Mouse (Mus musculus) kidney, postnatal 4 days (tissue): ENCODE measurements around the gene Ppp1cc.

ENCODE experiments used
- DNase-seq, 2 experiments: peaks; one replicate each; pipeline ENCODE4 v3.0.0; 2021; ENCODE audit warnings: mixed read lengths in 2 of 2

Gene Ppp1cc

GRCm38 (mm10) chr5:122157827-122158381, at the start of gene Ppp1cc:
Gene Ppp1cc, plus strand, starts transcription at chr5:122158278.
- DNase-seq: peak; percentile 96 to 97

GRCm38 (mm10) chr5:122109325-122110060, 48.6 kb upstream of the Ppp1cc start:
- peak in 1 of 2 experiments; percentile 45 for DNase-seq

- DNase-seq: no peak
Observed at GRCm38 (mm10) chr5:122110625-122111024, 47.5 kb upstream of the Ppp1cc start.

- no peak for DNase-seq
Observed at GRCm38 (mm10) chr5:122111091-122111932, 46.8 kb upstream of the Ppp1cc start.

- DNase-seq: no peak
Observed at GRCm38 (mm10) chr5:122111933-122112248, 46.2 kb upstream of the Ppp1cc start.

- DNase-seq: no peak
Observed at GRCm38 (mm10) chr5:122113450-122113849, 44.6 kb upstream of the Ppp1cc start.

GRCm38 (mm10) chr5:122114176-122114575, 43.9 kb upstream of the Ppp1cc start:
- DNase-seq: peak; percentile 73 to 75

GRCm38 (mm10) chr5:122115266-122115763, 42.8 kb upstream of the Ppp1cc start:
- DNase-seq: no peak

- peak in 1 of 2 experiments; percentile 25 for DNase-seq
Observed at GRCm38 (mm10) chr5:122116243-122116642, 41.8 kb upstream of the Ppp1cc start.

- no peak for DNase-seq
Observed at GRCm38 (mm10) chr5:122125211-122125760, 32.8 kb upstream of the Ppp1cc start.

GRCm38 (mm10) chr5:122129068-122129655, 28.9 kb upstream of the Ppp1cc start:
- peak; percentile 76 to 82 for DNase-seq

GRCm38 (mm10) chr5:122130341-122130998, 27.6 kb upstream of the Ppp1cc start:
- DNase-seq: no peak

- DNase-seq: peak; percentile 93 to 94
Observed at GRCm38 (mm10) chr5:122131076-122132051, 26.7 kb upstream of the Ppp1cc start.

- DNase-seq: no peak
Observed at GRCm38 (mm10) chr5:122132167-122133049, 25.7 kb upstream of the Ppp1cc start.

- DNase-seq: no peak
Observed at GRCm38 (mm10) chr5:122133050-122133389, 25.1 kb upstream of the Ppp1cc start.

GRCm38 (mm10) chr5:122134395-122135289, 23.4 kb upstream of the Ppp1cc start:
- DNase-seq: no peak

GRCm38 (mm10) chr5:122135290-122135882, 22.7 kb upstream of the Ppp1cc start:
- DNase-seq: no peak
